Mouse (Mus musculus): ENCODE data around the gene Ormdl3. TPM values are rescaled to one million over a fixed set of nuclear protein-coding genes. Genes with fewer than 3 reads are reported as not detected.

Gene Ormdl3
- polyA plus RNA-seq, 1 experiment, result 51.9 TPM

- no peak for TF ChIP-seq POLR2A (IDR thresholded peaks at IDR 0.05; ENCODE audit: low read depth, low read length)
- no peak for TF ChIP-seq CTCF (IDR thresholded peaks at IDR 0.05; ENCODE audit: borderline replicate concordance, insufficient read depth, low read length)
- Histone ChIP-seq H3K4me1 (ENCODE audit: control insufficient read depth, insufficient read depth, low read length) (peaks cover 19% of the 10 kb centered on the region), H3K27ac (ENCODE audit: insufficient read depth, low read length) (peak overlapping the region; percentile 49; the same call in 1 of the 2 replicates)
Measured at GRCm38 (mm10) chr11:98589306-98589705, 2.1 kb upstream of the Ormdl3 start.

GRCm38 (mm10) chr11:98588833-98589281 lies 1.7 kb upstream of the Ormdl3 start:
- Histone ChIP-seq H3K27ac (ENCODE audit: insufficient read depth, low read length) (peak overlapping the region; percentile 49; the same call in 1 of the 2 replicates), H3K4me3 (ENCODE audit: insufficient read depth, low read length) (no peak overlapping the region), H3K4me1 (ENCODE audit: control insufficient read depth, insufficient read depth, low read length) (peaks cover 19% of the 10 kb centered on the region)
- TF ChIP-seq POLR2A (IDR thresholded peaks at IDR 0.05; ENCODE audit: low read depth, low read length), result no peak

More at GRCm38 (mm10) chr11:98589306-98589705, 2.1 kb upstream of the Ormdl3 start:
- H3K4me3 ChIP-seq (ENCODE audit: insufficient read depth, low read length), result no peak overlapping the region

GRCm38 (mm10) chr11:98587684-98588546 lies 747 bp upstream of the Ormdl3 start:
- Histone ChIP-seq H3K27ac (ENCODE audit: insufficient read depth, low read length) (peak overlapping the region; percentile 39), H3K4me1 (ENCODE audit: control insufficient read depth, insufficient read depth, low read length) (peaks cover 19% of the 10 kb centered on the region), H3K4me3 (ENCODE audit: insufficient read depth, low read length) (0 out of 2 replicates have a peak overlapping the region, but pooled peaks have one; percentile 41)
- TF ChIP-seq POLR2A (IDR thresholded peaks at IDR 0.05; ENCODE audit: low read depth, low read length) (peak; percentile 47), CTCF (IDR thresholded peaks at IDR 0.05; ENCODE audit: borderline replicate concordance, insufficient read depth, low read length) (no peak)

GRCm38 (mm10) chr11:98586087-98586891 lies 879 bp downstream of the Ormdl3 start:
- Histone ChIP-seq H3K4me1 (ENCODE audit: control insufficient read depth, insufficient read depth, low read length) (peaks cover 19% of the 10 kb centered on the region), H3K4me3 (ENCODE audit: insufficient read depth, low read length) (peak overlapping the region; percentile 86), H3K27ac (ENCODE audit: insufficient read depth, low read length) (no peak overlapping the region; the same call in 1 of the 2 replicates)
- TF ChIP-seq CTCF (IDR thresholded peaks at IDR 0.05; ENCODE audit: borderline replicate concordance, insufficient read depth, low read length) (no peak), POLR2A (IDR thresholded peaks at IDR 0.05; ENCODE audit: low read depth, low read length) (no peak)

- Histone ChIP-seq H3K4me3 (ENCODE audit: insufficient read depth, low read length) (no peak overlapping the region), H3K4me1 (ENCODE audit: control insufficient read depth, insufficient read depth, low read length) (peaks cover 19% of the 10 kb centered on the region), H3K27ac (ENCODE audit: insufficient read depth, low read length) (no peak overlapping the region)
- TF ChIP-seq POLR2A (IDR thresholded peaks at IDR 0.05; ENCODE audit: low read depth, low read length) (no peak), CTCF (IDR thresholded peaks at IDR 0.05; ENCODE audit: borderline replicate concordance, insufficient read depth, low read length) (no peak)
Measured at GRCm38 (mm10) chr11:98584629-98585177, 2.5 kb downstream of the Ormdl3 start.

GRCm38 (mm10) chr11:98584146-98584545 lies 3.0 kb downstream of the Ormdl3 start:
- Histone ChIP-seq H3K27ac (ENCODE audit: insufficient read depth, low read length) (no peak overlapping the region), H3K4me3 (ENCODE audit: insufficient read depth, low read length) (no peak overlapping the region), H3K4me1 (ENCODE audit: control insufficient read depth, insufficient read depth, low read length) (peaks cover 19% of the 10 kb centered on the region)
- no peak for TF ChIP-seq POLR2A (IDR thresholded peaks at IDR 0.05; ENCODE audit: low read depth, low read length)

- TF ChIP-seq POLR2A (IDR thresholded peaks at IDR 0.05; ENCODE audit: low read depth, low read length) (no peak), CTCF (IDR thresholded peaks at IDR 0.05; ENCODE audit: borderline replicate concordance, insufficient read depth, low read length) (no peak)
- Histone ChIP-seq H3K4me3 (ENCODE audit: insufficient read depth, low read length) (no peak overlapping the region), H3K27ac (ENCODE audit: insufficient read depth, low read length) (no peak overlapping the region), H3K4me1 (ENCODE audit: control insufficient read depth, insufficient read depth, low read length) (peaks cover 14% of the 10 kb centered on the region; the same call in 1 of the 2 replicates)
Measured at GRCm38 (mm10) chr11:98583571-98583970, 3.6 kb downstream of the Ormdl3 start.

- no peak overlapping the region for H3K4me3 ChIP-seq (ENCODE audit: insufficient read depth, low read length)
- peaks cover 14% of the 10 kb centered on the region; the same call in 1 of the 2 replicates for H3K4me1 ChIP-seq (ENCODE audit: control insufficient read depth, insufficient read depth, low read length)
- no peak overlapping the region for H3K27ac ChIP-seq (ENCODE audit: insufficient read depth, low read length)
- no peak for TF ChIP-seq POLR2A (IDR thresholded peaks at IDR 0.05; ENCODE audit: low read depth, low read length)
- TF ChIP-seq CTCF (IDR thresholded peaks at IDR 0.05; ENCODE audit: borderline replicate concordance, insufficient read depth, low read length), result no peak
Measured at GRCm38 (mm10) chr11:98583265-98583552, 4.0 kb downstream of the Ormdl3 start.

- no peak overlapping the region for H3K27ac ChIP-seq (ENCODE audit: insufficient read depth, low read length)
- H3K4me3 ChIP-seq (ENCODE audit: insufficient read depth, low read length), result no peak overlapping the region
- no peak for TF ChIP-seq POLR2A (IDR thresholded peaks at IDR 0.05; ENCODE audit: low read depth, low read length)
- H3K4me1 ChIP-seq (ENCODE audit: control insufficient read depth, insufficient read depth, low read length), result peaks cover 13% of the 10 kb centered on the region; the same call in 1 of the 2 replicates
Measured at GRCm38 (mm10) chr11:98582551-98583264, 4.5 kb downstream of the Ormdl3 start.

Data from embryonic fibroblast, embryonic 13.5 days (primary cell).